Mouse (Mus musculus) embryo, embryonic 10.5 days (tissue): ENCODE measurements around the gene Cd302.

Source experiments
- DNase-seq: peaks from one replicate; pipeline ENCODE4 v3.0.0-alpha.2; 2015; ENCODE audit warnings: low spot score

Cd302 gene

DNA sequence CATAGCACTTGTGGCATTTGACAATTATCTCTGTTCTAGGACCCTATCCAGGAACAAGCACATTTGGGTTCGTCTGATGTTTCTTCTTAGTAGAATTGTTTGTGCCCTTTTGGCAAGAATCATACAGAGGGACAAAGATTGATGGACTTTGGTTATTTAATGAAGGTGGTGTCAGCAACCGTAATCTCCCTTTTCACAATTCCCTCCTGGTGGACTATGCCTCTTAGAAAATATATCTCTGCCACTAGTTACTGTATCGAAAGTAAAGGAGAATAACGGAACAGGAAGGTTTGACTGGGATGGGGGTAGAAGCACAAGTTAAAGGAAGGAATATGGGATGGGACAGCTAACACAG, at the start of gene Cd302:
Gene Cd302 (minus strand): TSS at position 22 of the 355 bp plus-strand sequence.
- no peak for DNase-seq

DNA sequence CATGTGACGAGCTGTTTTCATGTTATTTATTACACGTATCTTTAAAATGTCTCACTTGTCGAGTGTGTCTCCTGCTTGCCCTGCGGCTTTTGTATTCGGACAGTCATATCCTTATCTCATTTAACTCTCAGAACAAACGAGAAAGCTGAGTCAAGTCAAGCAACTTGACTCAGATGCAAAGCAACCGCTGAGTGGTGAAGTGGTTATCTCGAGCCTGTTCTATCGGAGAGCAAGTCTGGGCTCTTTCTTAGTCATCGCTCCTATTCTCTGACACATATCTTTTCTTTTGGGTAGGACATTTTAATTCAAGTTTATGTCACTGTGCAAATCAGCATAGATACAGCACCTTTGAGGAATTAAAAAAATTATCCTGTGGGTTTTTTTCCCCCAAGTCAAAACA, 44.4 kb upstream of the Cd302 start:
- no peak for DNase-seq

DNA sequence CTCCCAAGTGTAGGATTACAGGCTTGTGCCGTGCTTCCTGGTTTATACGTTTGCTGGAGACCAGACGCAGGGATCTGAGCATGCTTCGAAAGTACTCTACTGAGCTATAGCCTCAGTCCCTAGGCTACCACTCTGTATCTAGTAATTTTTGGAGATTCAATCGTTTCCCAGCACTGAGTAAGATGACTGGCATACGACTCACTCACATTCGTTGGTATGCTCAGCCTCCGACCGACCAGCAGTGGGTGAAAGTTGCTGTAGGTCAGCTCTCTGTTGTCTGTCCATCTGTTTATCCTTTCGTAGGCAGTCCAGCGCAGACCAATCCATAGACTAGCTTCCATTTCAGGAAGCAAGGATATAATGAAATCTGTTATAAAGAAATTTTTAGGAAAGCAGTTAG, 43.3 kb upstream of the Cd302 start:
- DNase-seq, result no peak

DNA sequence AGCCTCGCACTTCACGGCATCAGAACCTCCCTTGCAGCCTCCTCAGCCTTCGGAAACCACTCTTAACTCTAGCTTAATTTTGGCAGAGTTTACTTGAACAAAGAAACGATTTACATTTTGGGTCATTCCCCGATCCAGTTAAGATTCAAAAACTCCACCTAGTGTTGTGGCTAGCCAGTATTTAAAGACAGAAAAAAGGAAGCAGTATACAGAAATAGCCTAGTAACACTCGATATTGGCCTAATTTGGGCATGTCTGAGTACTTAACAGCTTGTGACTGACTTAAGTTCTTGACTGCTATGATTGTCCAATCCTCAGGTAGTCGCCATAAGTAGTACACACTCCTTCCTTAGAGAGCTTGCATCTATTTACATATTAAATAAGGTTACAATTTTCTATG, 42.7 kb upstream of the Cd302 start:
- no peak for DNase-seq

DNA sequence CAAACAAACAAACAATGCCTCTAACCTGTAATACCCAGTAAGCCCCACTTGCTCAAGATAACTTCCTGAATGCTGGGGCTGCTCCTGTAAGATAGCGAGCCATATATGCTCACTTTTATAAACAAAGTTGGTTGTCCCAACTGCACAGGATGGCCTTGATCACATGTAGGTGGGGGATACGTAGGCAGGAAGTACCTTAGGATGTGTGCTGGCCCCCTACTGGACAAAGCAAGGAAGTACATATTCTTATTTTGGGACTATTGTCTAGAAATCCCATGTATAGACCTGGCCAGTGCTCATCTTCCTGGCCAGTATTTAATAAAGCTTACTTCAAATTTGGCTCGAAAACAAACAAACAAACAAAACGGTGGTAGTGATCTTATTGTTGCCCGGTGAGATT, 39.1 kb upstream of the Cd302 start:
- peak; percentile 56 for DNase-seq

DNA sequence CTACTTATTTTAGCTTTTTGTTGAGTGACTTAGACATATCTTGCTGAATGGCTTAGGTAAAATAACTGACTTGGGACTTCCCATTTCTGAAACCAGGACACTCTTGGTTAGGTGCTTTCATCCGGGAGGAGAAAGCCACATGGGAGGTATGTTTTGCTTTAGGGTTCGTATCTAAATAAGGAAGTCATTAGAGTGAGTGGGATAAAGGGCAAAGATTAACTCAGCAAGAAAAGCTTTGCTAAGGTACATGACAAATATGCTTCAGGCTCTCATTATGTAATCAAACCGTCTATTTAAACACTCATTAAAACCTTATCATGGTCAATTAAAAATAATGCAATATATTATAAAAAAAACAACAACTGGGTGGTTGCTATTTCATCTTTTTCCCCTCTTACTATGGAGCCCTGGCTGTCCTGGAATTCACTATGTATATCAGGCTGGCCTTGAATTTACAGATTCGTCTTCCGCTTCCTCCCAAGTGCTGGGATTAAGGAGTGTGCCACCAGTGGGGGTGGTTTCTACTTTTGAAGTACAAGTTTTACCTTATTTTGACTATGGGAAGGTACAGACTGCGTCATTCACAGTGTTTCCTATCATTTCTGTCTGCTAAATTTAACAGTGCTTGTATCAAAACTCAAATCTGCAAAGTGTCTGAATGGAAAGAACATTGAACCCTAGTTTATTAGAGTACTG, 37.9 kb upstream of the Cd302 start:
- no peak for DNase-seq

DNA sequence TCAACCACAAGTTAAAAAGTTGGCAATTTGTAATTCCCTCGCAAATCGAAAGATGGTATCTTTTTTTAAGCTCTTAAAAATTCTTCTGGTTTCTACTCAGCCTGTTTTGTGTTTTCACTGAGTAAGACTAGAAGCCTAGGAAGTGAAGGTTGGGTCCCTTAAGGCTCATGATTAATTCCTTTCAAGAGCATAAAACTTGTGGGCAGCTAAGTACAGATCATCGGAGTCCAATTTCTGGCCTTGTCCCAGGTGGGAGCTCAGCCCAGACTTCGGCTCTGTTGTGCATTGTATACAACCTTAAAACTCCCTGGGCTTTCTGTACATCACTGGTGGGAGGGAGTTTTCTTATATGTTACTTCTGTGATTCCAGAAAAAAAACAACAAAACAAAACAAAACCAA, 19.5 kb upstream of the Cd302 start:
- DNase-seq, result no peak

DNA sequence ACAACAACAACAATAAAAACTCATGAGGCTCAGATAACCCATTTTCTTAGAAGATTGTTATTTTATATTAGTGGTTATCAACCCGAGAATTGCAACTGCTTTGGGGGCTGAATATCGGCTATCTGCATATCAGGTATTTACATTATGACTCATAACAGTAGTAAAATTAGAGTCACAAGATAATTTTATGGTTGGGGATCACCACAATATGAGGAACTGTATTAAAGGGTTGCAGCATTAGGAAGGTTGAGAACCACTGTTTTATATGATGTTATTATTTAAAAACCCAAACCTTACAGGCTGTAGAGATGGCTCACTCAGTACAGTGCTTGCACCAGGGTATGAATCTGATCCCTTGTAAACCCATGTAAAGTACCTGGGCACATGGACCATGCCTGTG, 15.0 kb upstream of the Cd302 start:
- no peak for DNase-seq

DNA sequence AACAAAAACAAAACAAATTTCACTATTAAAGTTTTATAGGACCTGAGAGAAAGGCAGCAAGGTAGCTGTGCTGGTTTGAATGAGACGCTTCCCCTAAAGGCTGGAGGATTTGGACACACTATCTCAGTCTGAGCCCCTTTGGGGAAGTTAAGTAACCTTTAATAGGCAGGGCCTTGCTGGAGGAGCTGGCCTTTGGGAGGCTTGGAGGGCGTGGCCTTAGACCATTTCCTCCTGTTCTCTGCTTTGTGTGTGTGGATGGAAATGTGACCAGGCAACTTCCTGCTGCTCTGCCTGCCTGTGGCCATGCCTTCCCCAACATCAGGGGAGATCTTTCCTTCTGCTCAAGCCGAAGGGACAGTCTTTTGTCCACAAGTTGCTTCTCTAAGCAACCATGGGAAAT, 14.0 kb upstream of the Cd302 start:
- no peak for DNase-seq

DNA sequence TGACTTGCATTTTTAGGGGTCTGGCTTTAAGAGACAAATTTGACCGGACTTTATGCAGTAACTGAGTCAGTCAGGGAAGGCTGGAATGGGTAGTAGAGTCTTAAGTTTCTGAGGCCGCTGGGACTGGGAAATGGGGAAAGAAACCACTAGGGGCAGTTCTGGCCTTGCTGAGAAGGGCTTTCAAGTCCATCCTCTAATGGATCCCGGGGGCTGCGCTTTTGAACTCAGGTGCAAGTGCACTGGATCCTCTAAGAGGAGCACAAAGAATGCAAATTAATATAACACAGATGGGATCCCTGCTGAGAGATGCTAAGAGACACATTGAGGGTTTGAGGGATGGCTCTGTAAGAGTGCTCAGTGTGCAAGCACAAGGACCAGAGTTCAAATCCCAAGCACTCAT, 7.1 kb upstream of the Cd302 start:
- no peak for DNase-seq

DNA sequence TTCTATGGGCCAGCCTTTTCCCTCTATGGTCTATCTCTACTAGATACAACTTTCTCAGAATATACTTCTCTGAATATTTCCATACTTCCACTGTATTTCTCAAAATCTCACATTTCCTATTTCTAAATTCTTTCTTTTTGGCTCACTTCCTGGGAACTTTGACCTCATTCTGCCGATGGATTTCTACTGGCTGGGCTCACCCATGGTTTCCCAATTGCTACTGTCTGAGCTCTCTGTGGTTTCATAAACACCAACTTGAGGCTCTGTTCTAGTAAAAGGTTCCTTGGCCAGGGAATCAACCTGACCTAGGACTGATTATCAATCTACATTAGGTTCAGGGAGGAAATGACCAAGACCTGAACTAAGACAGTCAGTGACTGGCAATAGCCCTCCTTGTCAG, 5.2 kb upstream of the Cd302 start:
- DNase-seq, result no peak

DNA sequence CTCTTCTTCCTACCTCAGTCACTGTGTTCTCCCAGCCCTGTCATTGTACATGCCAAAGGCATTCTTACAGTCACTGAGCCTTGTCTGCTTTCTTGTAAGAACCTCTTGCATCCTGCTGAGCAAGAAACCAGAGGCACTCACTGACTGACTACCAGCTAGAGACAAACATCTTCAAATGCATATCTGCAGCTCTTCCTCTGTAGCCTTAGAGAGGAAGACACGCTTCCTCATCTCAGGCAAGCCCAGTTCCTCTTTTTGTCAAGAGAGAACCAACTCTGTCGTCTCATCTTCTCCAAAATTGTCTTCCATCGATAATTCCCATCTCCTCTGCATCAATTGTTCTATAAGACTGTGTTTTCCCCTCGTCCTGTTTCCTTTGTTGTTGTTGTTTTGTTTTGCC, 4.3 kb upstream of the Cd302 start:
- no peak for DNase-seq

DNA sequence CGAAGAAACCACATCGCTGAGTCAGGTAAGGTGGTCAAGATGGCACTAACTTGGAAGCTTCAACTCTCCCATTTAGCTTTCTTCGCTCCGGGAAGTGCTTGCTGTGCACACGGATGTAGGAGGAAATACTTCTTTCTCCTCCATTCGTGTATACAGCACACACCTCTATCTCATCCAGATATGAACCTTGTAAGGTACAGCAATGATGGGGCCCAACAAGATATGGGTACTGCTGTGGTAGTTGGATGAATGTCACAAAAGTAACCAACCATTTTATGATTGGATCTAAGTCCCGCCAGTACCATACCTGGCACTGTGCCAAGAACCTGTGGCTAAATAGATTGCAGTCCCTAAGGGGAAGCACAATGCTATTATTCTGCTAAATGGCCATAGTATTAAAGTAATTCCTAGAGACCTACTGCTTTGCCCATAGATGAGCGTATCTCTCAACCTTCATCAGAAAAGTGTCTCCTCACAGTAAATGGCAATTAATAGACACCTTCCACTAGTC, 874 bp upstream of the Cd302 start:
- no peak for DNase-seq

DNA sequence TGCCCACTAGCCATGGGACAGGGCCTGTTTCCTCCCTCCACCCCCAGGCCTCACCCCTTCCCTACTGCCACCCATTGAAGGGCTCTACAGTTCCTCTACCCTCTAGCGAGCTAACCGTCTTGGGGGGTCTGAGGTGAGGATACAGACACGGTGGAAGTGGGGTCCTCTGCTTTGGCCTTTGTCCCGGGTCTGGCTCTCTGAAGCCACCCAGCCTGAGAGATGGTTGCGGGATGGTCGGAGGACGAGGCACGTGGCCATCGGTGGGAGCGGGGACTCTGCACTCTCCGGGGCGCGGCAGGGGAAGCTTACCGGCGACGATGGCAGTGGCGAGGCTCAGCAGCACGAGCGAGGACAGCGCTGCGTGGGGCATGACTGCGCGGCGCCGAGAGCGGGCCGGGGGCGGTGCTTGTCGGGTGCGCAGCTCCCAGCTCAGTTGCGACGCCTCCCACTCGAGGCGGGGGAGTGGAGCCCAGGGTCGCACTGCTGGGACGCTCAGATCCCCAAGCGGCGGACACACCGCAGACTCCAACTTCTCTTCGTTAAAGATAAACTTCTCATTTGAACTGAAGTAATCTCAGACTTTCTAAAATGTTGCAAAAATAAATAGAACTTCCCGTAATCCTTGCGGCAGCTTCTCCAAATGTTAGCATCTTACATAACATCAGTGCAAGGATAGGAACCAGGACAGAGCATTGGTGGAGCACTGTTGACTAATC, 379 bp downstream of the Cd302 start:
- DNase-seq, result peak; percentile 69

DNA sequence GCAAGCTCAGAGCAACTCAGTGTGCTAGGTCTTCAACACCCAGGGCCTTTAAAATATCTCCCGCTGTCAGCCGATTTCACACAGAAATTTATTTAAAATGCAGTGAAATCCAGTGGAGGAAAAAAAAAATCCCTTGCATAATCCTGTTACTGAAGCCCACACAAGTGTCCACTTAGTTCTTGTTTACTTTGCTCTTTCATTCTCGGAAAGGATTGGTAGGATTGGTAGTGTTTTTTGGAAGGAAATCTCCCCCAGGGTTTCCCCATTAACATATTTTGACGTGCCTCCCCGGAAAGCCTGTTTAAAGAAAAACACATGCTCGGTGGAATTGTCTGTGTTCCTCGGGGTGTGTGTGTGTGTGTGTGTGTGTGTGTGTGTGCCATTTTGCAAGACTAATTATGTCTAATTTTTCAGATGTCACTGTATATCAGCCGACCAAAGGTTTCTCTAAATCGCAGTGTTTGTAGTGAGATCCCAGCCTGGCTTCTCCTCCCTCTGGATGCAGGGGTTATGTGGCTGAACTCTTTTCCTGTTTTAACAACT, 1.0 kb downstream of the Cd302 start:
- peak; percentile 11 for DNase-seq

DNA sequence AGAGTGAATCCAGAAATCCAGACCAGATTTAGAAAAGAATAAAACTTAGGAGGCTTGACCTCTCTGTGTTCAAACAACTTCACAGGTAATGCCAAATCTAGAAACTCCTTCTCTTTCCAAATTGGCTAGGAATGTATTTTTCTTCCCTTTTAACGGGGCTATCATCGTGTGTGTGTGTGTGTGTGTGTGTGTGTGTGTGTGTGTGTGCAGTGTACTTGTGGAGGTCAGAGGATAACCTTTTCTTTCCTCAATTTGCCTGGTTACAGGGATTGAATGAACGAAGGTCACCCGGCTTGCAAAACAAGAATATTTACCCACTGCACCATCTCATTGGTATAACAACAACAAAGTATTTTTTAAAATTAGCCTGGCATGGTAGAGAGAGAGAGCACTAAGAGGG, 1.7 kb downstream of the Cd302 start:
- no peak for DNase-seq

DNA sequence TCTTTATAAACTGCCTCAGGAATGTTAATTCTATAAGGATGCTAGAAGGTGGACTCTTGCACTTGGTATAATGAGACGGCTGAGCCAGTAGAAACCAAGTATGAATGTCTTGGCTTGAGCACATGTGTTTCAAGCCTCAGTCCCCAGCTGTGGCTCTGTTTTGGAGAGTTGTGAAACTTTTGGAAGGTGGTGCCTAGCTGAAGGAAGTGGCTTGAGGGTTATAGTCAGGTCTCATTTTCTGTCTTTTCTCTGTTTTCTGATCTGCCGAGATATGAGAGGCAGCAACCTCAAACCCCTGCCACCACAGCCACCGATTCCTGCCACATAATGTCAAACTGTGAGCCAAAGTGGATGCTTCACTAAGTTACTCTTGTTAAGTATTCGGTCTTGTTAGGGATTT, 5.7 kb downstream of the Cd302 start:
- DNase-seq, result no peak

DNA sequence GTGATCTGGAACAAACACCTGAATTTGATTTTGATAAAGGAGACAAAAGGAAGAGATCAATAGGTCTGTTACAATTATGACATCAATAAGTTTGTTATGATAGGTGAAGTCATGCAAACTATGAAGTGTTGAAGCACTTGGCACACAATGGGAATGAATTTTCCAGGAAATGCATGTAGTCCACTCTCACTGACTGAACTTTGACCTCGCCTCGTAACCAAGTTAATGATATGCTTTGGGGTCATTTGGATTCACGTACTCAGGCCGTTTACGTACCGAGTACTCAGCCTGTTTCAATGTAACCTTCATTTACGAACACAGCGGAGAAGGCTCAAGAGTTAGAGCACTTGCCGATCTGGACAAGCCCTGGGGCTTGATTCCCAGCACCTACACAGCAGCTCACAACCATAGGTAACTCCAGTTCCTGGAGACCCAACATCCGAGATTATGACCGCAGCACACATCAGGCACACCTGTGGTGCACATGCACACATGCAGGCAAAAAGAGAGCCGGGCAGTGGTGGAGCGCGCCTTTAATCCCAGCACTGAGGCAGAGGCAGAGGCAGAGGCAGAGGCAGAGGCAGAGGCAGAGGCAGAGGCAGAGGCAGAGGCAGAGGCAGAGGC, 14.3 kb downstream of the Cd302 start:
- no peak for DNase-seq

DNA sequence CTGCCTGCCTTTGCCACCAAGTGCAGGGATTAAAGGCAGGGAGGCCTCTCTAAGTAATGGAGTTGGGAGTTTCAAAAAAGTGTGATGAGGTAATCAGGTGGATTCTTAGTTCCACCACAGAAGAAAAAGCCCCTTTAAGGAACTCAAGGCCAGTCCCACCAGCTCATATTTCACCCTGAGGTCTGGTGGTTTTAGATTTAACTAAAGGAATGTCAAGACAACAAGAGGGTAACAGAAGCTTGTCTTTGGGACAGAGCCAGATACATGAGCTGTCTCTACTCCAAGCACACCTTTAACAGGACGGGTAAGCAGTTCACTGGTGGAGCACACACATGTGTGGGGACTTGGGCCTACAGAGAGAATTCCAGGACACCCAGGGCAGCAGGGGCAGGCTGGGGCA, 16.7 kb downstream of the Cd302 start:
- no peak for DNase-seq

DNA sequence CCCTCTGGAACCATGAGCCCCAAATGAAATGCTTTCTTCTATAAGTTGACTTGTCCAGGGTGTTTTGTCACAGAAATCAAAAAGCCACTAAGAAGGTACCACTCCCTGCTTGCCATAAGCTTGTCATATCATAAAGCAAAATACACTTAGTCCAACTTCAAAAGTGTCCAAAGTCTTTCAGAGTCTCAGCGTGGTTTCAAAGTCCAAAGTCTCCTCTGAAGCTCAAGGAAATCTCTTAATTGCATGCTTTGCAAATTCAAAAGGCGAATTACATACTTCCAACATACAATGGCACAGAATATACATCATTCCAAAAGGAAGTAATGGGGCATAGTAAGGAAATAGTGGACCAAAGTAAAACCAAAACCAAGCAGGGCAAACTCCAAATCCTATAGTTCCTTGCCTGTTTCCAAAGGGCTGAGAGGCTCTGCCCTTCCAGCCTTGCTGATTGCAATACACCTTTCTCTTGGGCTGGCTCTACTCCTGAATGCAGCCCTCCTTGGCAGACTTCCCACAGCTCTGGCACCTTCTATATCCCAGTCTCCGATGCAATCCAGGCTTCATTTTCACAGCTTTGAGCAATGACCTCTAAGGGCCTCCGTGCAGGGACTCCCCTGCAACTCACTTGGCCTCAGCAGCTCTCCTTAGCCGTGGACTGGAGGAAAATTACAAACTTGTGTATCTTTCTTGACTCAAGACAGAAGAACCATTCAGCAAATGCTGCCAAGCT, 23.5 kb downstream of the Cd302 start:
- DNase-seq, result no peak

DNA sequence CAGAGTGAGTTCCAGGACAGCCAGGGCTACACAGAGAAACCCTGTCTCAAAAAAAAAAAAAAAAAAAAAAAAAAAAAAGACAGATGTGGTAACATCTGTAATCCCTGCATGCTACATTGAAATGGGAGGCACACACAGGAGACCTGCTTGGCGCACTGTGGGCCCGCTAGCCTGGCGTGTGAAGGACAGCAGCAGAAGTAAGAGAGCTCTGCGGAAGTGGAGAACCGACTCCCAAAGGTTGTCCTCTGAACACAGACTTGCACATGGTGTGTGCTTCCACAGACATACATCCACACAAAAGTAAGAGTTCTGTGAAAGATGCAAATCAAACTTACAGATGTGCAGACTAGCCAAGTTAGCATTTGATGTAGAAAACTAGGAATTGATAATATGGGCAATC, 25.1 kb downstream of the Cd302 start:
- no peak for DNase-seq

DNA sequence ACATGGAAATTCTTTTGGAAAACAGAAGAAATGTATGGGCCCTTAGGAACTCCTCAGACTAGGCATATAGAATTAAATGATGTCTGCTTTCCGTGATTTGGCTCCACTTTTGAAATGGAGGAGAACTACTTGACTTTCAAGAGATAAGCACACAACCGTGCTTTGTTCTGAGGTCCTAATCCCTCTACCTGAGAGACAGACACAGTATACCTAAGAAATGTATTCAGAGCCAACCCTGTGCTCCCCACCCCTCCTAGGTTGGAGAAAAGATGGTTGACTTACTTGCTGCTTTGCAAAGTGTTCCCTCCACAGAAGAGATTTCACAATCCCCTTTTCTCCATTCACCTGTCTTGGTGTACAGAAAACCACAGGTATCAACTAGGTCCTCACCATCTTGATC, 27.5 kb downstream of the Cd302 start:
- no peak for DNase-seq

DNA sequence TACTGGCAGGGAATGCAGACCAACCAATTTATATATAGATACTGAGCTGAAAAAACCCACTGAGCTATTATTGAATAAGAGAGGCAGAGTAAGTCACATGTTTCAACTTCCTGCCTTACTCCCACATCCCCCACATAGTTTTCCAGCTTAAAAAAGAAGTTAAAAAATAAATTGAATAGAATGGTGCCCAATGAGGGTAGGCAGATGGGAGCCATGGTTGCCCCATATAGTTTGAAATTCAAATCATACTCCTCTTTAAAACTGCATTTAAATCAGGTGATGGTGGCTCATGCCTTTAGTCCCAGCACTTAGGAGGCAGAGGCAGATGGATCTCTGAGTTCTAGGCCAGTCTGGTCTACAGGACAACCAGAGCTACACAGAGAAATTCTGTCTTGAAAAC, 30.8 kb downstream of the Cd302 start:
- DNase-seq, result no peak
